Mouse (Mus musculus) hindbrain, embryonic 11.5 days (tissue): ENCODE data around the gene Ackr2. TPM values are rescaled to one million over a fixed set of nuclear protein-coding genes. Genes with fewer than 3 reads are reported as not detected.

Experiments
- ATAC-seq: fragments of 200-750 bp; cut with Nextera tagmentation; 2 replicates; pipeline ENCODE4 v1.8.0; 2017; ENCODE audit warnings: mild to moderate bottlenecking, moderate TSS enrichment, moderate library complexity; ENCODE audit not compliant: low FRiP score
- DNase-seq: peaks from one replicate; pipeline ENCODE4 v3.0.0-alpha.2; 2015; ENCODE audit warnings: low spot score
- H3K27ac ChIP-seq: fragments of 300-500 bp; sonication (generic); 2 replicates; pipeline ENCODE4 v1.5.1; 2014; ENCODE audit warnings: mild to moderate bottlenecking, low read depth, low read length
- H3K27me3 ChIP-seq: fragments of 300-500 bp; sonication (generic); 2 replicates; pipeline ENCODE4 v1.6.1; 2014; ENCODE audit warnings: mild to moderate bottlenecking, low read length, moderate library complexity, mixed read lengths; ENCODE audit not compliant: control insufficient read depth, insufficient read depth
- H3K36me3 ChIP-seq: fragments of 300-500 bp; sonication (generic); 2 replicates; pipeline ENCODE4 v1.6.1; 2014; ENCODE audit warnings: mild to moderate bottlenecking, low read length, moderate library complexity, mixed read lengths; ENCODE audit not compliant: control insufficient read depth, insufficient read depth
- H3K4me1 ChIP-seq: fragments of 300-500 bp; sonication (generic); replicated peaks from 2 replicates; pipeline ENCODE4 v1.6.1; 2014; ENCODE audit warnings: low read length, mixed read lengths; ENCODE audit not compliant: control insufficient read depth, insufficient read depth
- H3K4me2 ChIP-seq: fragments of 300-500 bp; sonication (generic); replicated peaks from 2 replicates; pipeline ENCODE4 v1.6.1; 2014; ENCODE audit warnings: mild to moderate bottlenecking, low read depth, low read length
- H3K4me3 ChIP-seq: fragments of 300-500 bp; sonication (generic); 2 replicates; pipeline ENCODE4 v1.5.1; 2014; ENCODE audit warnings: low read depth, low read length
- H3K9ac ChIP-seq: fragments of 300-500 bp; sonication (generic); 2 replicates; pipeline ENCODE4 v1.6.1; 2014; ENCODE audit warnings: low read depth, low read length
- H3K9me3 ChIP-seq: fragments of 300-500 bp; sonication (generic); 2 replicates; pipeline ENCODE4 v1.6.1; 2016; ENCODE audit warnings: low read length; ENCODE audit not compliant: control insufficient read depth
- WGBS: fragments of 180-500 bp; shearing (Covaris S2); extraction: QIAGEN DNeasy Blood & Tissue Kit; methylation state at CpG from one replicate; pipeline ENCODE4 v1.1.7; 2014; 5-methylcytosine and 5-hydroxymethylcytosine counted together
- polyA plus RNA-seq: library from polyadenylated mRNA; unstranded; fragments of >200 nt; fragmentation: Nextera tagmentation; extraction: Ambion mirVana; gene quantifications from 2 replicates; pipeline ENCODE4 v1.2.1, GENCODE M21; 2014

Gene Ackr2
- polyA plus RNA-seq, 1 experiment from 2014 or later: 1.4 TPM

DNA sequence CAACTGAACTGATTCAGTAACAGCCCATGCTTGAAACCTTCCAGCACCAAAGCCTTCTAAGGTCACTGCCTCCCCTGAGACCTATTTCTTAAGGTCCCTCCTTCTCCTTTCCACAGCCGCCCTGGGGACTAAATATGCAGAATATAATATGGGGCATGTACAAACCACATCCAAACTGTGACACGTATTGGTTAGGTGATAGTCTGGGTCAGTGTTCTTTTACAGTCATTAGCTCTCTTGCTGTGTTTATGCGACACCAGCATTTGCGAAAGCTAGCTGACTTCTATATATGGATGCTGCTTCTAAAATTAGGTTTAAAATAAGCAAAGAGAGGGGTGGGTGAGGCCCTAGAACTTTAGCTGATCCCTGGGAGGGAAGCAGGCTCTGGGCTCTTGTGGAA lies 1.3 kb upstream of the Ackr2 start:
- no peaks in the 10 kb centered on the region for H3K27me3 ChIP-seq
- no peak for DNase-seq
- no peak overlapping the region for H3K9ac ChIP-seq
- H3K4me1 ChIP-seq: no peaks in the 10 kb centered on the region
- no peak overlapping the region for H3K27ac ChIP-seq
- no peak for ATAC-seq
- H3K9me3 ChIP-seq: no peaks in the 10 kb centered on the region
- H3K4me2 ChIP-seq: no peak overlapping the region
- 87% methylated on average over 4 of the region's 4 CpGs for WGBS
- no peak overlapping the region for H3K4me3 ChIP-seq
- no peaks in the 10 kb centered on the region for H3K36me3 ChIP-seq

DNA sequence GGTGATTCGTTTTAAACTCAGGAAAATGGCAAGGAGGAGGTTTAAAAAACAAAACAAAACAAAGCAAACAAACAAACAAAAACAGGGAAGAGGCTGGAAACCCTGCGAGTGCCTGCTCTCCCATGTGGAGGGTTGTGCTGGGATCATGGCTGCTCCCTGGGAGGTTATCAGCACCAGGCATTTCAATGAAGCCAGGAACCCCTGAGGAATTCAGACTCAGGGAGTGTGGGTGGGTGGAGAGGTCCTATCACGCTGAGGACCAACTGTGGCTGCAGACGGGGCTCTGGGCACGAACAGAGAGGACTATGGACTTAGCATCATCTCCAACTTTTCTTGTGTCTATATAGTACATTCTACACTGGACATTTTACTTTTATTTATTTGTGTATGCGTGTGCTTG lies 1.2 kb downstream of the Ackr2 start:
- Histone ChIP-seq H3K27ac (no peak overlapping the region), H3K27me3 (no peaks in the 10 kb centered on the region), H3K4me2 (no peak overlapping the region), H3K36me3 (no peaks in the 10 kb centered on the region), H3K4me1 (no peaks in the 10 kb centered on the region), H3K9me3 (no peaks in the 10 kb centered on the region), H3K9ac (no peak overlapping the region), H3K4me3 (no peak overlapping the region)
- ATAC-seq (no peak), DNase-seq (no peak)
- WGBS: 67% methylated on average over 6 of the region's 6 CpGs

- Histone ChIP-seq H3K9ac (no peak overlapping the region), H3K4me3 (no peak overlapping the region), H3K27me3 (no peaks in the 10 kb centered on the region), H3K27ac (no peak overlapping the region), H3K4me1 (no peaks in the 10 kb centered on the region), H3K9me3 (no peaks in the 10 kb centered on the region), H3K36me3 (no peaks in the 10 kb centered on the region), H3K4me2 (no peak overlapping the region)
- DNase-seq (no peak), ATAC-seq (no peak)
- WGBS: 82% methylated on average over 5 of the region's 5 CpGs
Observed at GRCm38 (mm10) chr9:121900282-121900855, 2.2 kb downstream of the Ackr2 start.

DNA sequence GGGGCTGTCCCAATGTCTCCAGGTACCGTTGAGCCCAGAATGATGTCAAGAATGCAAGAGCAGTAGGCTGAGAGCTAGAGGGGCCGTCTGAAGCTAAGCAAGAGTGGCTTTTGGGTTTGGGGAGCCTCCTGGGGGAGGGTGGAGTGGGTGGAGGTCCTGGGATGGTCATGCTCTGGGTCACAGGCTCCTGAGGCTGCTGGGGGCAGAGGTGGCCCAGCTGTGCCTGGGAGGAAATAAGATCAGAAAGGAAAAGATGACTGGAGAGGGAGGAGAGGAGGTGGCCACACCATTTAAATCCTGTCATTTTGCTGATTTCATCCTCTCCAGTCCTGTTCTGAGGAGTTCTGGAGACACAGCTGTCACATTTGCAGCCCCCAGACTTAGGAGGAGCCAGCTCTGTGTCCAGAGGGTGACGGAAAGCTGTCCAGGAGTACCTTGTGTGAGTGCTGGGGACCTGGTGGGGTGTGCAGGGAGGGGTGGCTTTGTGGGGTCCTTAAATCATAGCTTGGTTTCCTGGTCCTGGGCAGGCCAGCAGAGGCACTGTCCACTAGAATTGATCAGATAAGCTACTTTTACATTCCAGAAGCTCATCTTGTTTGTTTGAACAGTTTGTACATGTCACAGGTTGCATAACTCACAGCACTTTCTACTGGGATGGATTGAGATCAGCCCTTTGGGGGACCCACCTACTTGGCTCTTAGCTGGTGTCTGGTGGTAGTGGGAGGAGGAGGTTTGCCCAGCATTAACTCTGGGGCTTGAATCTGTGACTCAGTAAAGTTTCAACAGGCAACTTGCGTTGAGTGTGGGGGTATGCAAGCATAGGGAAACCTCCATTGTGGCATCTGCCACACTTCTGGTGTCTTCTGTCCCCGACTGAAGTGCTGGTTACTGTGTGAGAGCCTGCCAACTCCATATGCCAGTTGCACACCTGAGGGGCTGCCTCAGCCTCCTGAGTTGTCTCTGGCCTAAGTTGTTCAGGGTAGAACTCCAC lies 3.9 kb downstream of the Ackr2 start:
- DNase-seq (no peak), ATAC-seq (no peak)
- 75% methylated on average over 5 of the region's 5 CpGs for WGBS
- no peak overlapping the region for H3K9ac ChIP-seq
- H3K4me1 ChIP-seq: no peaks in the 10 kb centered on the region
- H3K27ac ChIP-seq: no peak overlapping the region
- H3K36me3 ChIP-seq: no peaks in the 10 kb centered on the region
- H3K9me3 ChIP-seq: no peaks in the 10 kb centered on the region
- no peak overlapping the region for H3K4me2 ChIP-seq
- no peak overlapping the region for H3K4me3 ChIP-seq
- H3K27me3 ChIP-seq: no peaks in the 10 kb centered on the region

- Histone ChIP-seq H3K4me3 (no peak overlapping the region), H3K4me1 (no peaks in the 10 kb centered on the region), H3K9ac (no peak overlapping the region), H3K27ac (no peak overlapping the region), H3K36me3 (no peaks in the 10 kb centered on the region), H3K27me3 (no peaks in the 10 kb centered on the region), H3K4me2 (no peak overlapping the region), H3K9me3 (no peaks in the 10 kb centered on the region)
- no peak for DNase-seq
- WGBS: 76% methylated on average over 8 of the region's 8 CpGs
- no peak for ATAC-seq
Observed at GRCm38 (mm10) chr9:121903476-121904305, 5.5 kb downstream of the Ackr2 start.

GRCm38 (mm10) chr9:121904319-121904718 lies 6.2 kb downstream of the Ackr2 start:
- H3K27ac ChIP-seq: no peak overlapping the region
- H3K9ac ChIP-seq: no peak overlapping the region
- no peak overlapping the region for H3K4me2 ChIP-seq
- 91% methylated on average over 4 of the region's 4 CpGs for WGBS
- ATAC-seq (no peak), DNase-seq (no peak)
- H3K36me3 ChIP-seq: no peaks in the 10 kb centered on the region
- no peaks in the 10 kb centered on the region for H3K27me3 ChIP-seq
- H3K4me3 ChIP-seq: no peak overlapping the region
- no peaks in the 10 kb centered on the region for H3K9me3 ChIP-seq
- H3K4me1 ChIP-seq: no peaks in the 10 kb centered on the region

DNA sequence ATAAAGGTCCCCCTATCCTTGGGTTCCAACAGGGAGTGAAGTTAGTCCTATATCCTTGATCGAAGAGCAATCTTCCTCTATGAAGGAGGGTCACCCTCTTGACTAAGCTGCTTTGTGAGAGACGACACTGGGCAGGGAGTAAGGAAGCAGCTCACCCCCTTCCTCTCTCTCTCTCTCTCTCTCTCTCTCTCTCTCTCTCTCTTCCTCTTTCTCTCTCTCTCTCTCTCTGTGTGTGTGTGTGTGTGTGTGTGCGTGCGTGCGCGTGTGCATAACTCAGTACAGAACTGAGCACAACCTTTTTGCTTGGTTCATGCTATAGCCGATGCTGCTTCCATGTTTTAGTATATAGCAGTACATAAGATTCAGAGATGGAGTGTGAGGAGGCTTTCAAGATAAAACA lies 6.8 kb downstream of the Ackr2 start:
- H3K4me2 ChIP-seq: no peak overlapping the region
- no peaks in the 10 kb centered on the region for H3K4me1 ChIP-seq
- WGBS: 92% methylated on average over 7 of the region's 7 CpGs
- no peaks in the 10 kb centered on the region for H3K27me3 ChIP-seq
- no peaks in the 10 kb centered on the region for H3K36me3 ChIP-seq
- H3K4me3 ChIP-seq: no peak overlapping the region
- no peaks in the 10 kb centered on the region for H3K9me3 ChIP-seq
- DNase-seq: no peak
- H3K27ac ChIP-seq: no peak overlapping the region
- no peak overlapping the region for H3K9ac ChIP-seq
- no peak for ATAC-seq

- DNase-seq (no peak), ATAC-seq (no peak)
- no peaks in the 10 kb centered on the region for H3K4me1 ChIP-seq
- no peak overlapping the region for H3K4me3 ChIP-seq
- H3K27ac ChIP-seq: no peak overlapping the region
- no peaks in the 10 kb centered on the region for H3K27me3 ChIP-seq
- WGBS: 87% methylated on average over 4 of the region's 4 CpGs
- no peak overlapping the region for H3K9ac ChIP-seq
- H3K4me2 ChIP-seq: no peak overlapping the region
- H3K36me3 ChIP-seq: no peaks in the 10 kb centered on the region
- no peaks in the 10 kb centered on the region for H3K9me3 ChIP-seq
Observed at GRCm38 (mm10) chr9:121905556-121906185, 7.5 kb downstream of the Ackr2 start.
